Mouse (Mus musculus): ENCODE measurements at regions not wholly inside any gene's neighbourhood (a gene's known extent, or its start where the extent isn't known, plus 50 kb on each side); places are given as distances from the start of the nearest gene placed in this dataset.

GRCm38 (mm10) chr2:170281311-170282008 lies 133.6 kb upstream of the Zfp217 start:
- H3K4me3 ChIP-seq (replicated peaks in 1 of 3; ENCODE audit: low read depth in 2 of 3, low read length in 2 of 3, poor library complexity in 1 of 3), result no peak overlapping the region
- dilution Hi-C loops (cut with MboI; ENCODE audit: extremely low pct_ligation_motif_present, extremely low pct_unique_long_range_greater_than_20kb, low sequenced_read_pairs), result no loop called here
- DNase-seq (ENCODE audit: extremely low read depth), result no peak
- no peak overlapping the region for H3K4me2 ChIP-seq (ENCODE audit: insufficient read depth, low read depth, poor library complexity, severe bottlenecking)
- H3K4me1 ChIP-seq (ENCODE audit: control insufficient read depth in 1 of 2, insufficient read depth in 2 of 2), result peaks cover 0 to 9% of the 10 kb centered on the region in 2 experiments; a peak in 2 of 4 replicates
- no peak overlapping the region for H3K9ac ChIP-seq (ENCODE audit: insufficient read depth, low read depth)
- no peaks in the 10 kb centered on the region for H3K27me3 ChIP-seq (replicated peaks)
- no peak overlapping the region for H3K27ac ChIP-seq (ENCODE audit: insufficient read depth, low read depth)
- in situ Hi-C loops (cut with MboI; ENCODE audit: low pct_ligation_motif_present, low pct_unique_long_range_greater_than_20kb, low sequenced_read_pairs), result no loop called here
- no peaks in the 10 kb centered on the region for H3K9me3 ChIP-seq (replicated peaks; ENCODE audit: low read length)
- no peaks in the 10 kb centered on the region for H3K79me2 ChIP-seq (replicated peaks; ENCODE audit: control insufficient read depth, extremely low read depth, insufficient read depth, poor library complexity, severe bottlenecking)
- no peaks in the 10 kb centered on the region for H3K36me3 ChIP-seq (replicated peaks in 1 of 2; ENCODE audit: control insufficient read depth in 1 of 2, insufficient read depth in 1 of 2, low read length in 1 of 2)
- no peak for TF ChIP-seq NRF1 (IDR thresholded peaks at IDR 0.05; ENCODE audit: low read depth, low read length)
- TF ChIP-seq MAFK (IDR thresholded peaks at IDR 0.05; ENCODE audit: insufficient replicate concordance, low read length), result peak; percentile 97

GRCm38 (mm10) chr2:170280733-170281132 lies 132.8 kb upstream of the Zfp217 start:
- DNase-seq (ENCODE audit: extremely low read depth), result peak; percentile 33
- dilution Hi-C loops (cut with MboI; ENCODE audit: extremely low pct_ligation_motif_present, extremely low pct_unique_long_range_greater_than_20kb, low sequenced_read_pairs), result no loop called here

GRCm38 (mm10) chr2:170277896-170278295 lies 130.0 kb upstream of the Zfp217 start:
- Histone ChIP-seq H3K4me2 (ENCODE audit: insufficient read depth, low read depth, poor library complexity, severe bottlenecking) (no peak overlapping the region), H3K9me3 (replicated peaks; ENCODE audit: low read length) (peaks cover 3% of the 10 kb centered on the region), H3K36me3 (replicated peaks in 1 of 2; ENCODE audit: control insufficient read depth in 1 of 2, insufficient read depth in 1 of 2, low read length in 1 of 2) (no peaks in the 10 kb centered on the region), H3K79me2 (replicated peaks; ENCODE audit: control insufficient read depth, extremely low read depth, insufficient read depth, poor library complexity, severe bottlenecking) (no peaks in the 10 kb centered on the region), H3K9ac (ENCODE audit: insufficient read depth, low read depth) (no peak overlapping the region), H3K27ac (ENCODE audit: insufficient read depth, low read depth) (no peak overlapping the region), H3K27me3 (replicated peaks) (no peaks in the 10 kb centered on the region), H3K4me3 (replicated peaks in 1 of 3; ENCODE audit: low read depth in 2 of 3, low read length in 2 of 3, poor library complexity in 1 of 3) (no peak overlapping the region), H3K4me1 (ENCODE audit: control insufficient read depth in 1 of 2, insufficient read depth in 2 of 2) (peaks cover 4 to 20% of the 10 kb centered on the region in 2 experiments; a peak in 3 of 4 replicates)
- dilution Hi-C loops (cut with MboI; ENCODE audit: extremely low pct_ligation_motif_present, extremely low pct_unique_long_range_greater_than_20kb, low sequenced_read_pairs), result no loop called here
- in situ Hi-C loops (cut with MboI; ENCODE audit: low pct_ligation_motif_present, low pct_unique_long_range_greater_than_20kb, low sequenced_read_pairs), result no loop called here
- DNase-seq (ENCODE audit: extremely low read depth), result no peak
- no peak for TF ChIP-seq ZC3H11A (IDR thresholded peaks at IDR 0.05; ENCODE audit: low read depth, low read length)
- TF ChIP-seq CHD2 (IDR thresholded peaks at IDR 0.05; ENCODE audit: low read length), result no peak
- no peak for TF ChIP-seq MEF2A (IDR thresholded peaks at IDR 0.05; ENCODE audit: borderline replicate concordance, low read depth, low read length)
- no peak for TF ChIP-seq MAZ (IDR thresholded peaks at IDR 0.05; ENCODE audit: low read depth, low read length)
- no peak for TF ChIP-seq ZNF384 (IDR thresholded peaks at IDR 0.05; ENCODE audit: low read depth, low read length)
- TF ChIP-seq HCFC1 (IDR thresholded peaks at IDR 0.05; ENCODE audit: low read depth, low read length), result no peak
- no peak for TF ChIP-seq PAX5 (IDR thresholded peaks at IDR 0.05; ENCODE audit: low read length)
- no peak for TF ChIP-seq EP300 (IDR thresholded peaks at IDR 0.05; ENCODE audit: low read length)
- no peak for TF ChIP-seq IRF4 (IDR thresholded peaks at IDR 0.05; ENCODE audit: low read depth, low read length)
- no peak for TF ChIP-seq ETS1 (conservative IDR thresholded peaks at IDR 0.05; ENCODE audit: low read depth, low read length)
- no peak for TF ChIP-seq NRF1 (IDR thresholded peaks at IDR 0.05; ENCODE audit: low read depth, low read length)
- TF ChIP-seq NELFE (IDR thresholded peaks at IDR 0.05; ENCODE audit: low read depth, low read length), result no peak
- TF ChIP-seq RAD21 (IDR thresholded peaks at IDR 0.05; ENCODE audit: low read depth, low read length), result no peak
- no peak for TF ChIP-seq MAFK (IDR thresholded peaks at IDR 0.05; ENCODE audit: insufficient replicate concordance, low read length)
- TF ChIP-seq TBP (conservative IDR thresholded peaks at IDR 0.05; ENCODE audit: low read depth, low read length), result no peak
- TF ChIP-seq TCF12 (IDR thresholded peaks at IDR 0.05; ENCODE audit: low read depth, low read length), result no peak

More at GRCm38 (mm10) chr2:170280733-170281132, 132.8 kb upstream of the Zfp217 start:
- Histone ChIP-seq H3K4me1 (ENCODE audit: control insufficient read depth in 1 of 2, insufficient read depth in 2 of 2) (peaks cover under 1 to 12% of the 10 kb centered on the region in 2 experiments; a peak in 2 of 4 replicates), H3K4me3 (replicated peaks in 1 of 3; ENCODE audit: low read depth in 2 of 3, low read length in 2 of 3, poor library complexity in 1 of 3) (no peak overlapping the region), H3K9me3 (replicated peaks; ENCODE audit: low read length) (no peaks in the 10 kb centered on the region), H3K4me2 (ENCODE audit: insufficient read depth, low read depth, poor library complexity, severe bottlenecking) (no peak overlapping the region), H3K9ac (ENCODE audit: insufficient read depth, low read depth) (no peak overlapping the region), H3K27ac (ENCODE audit: insufficient read depth, low read depth) (no peak overlapping the region), H3K27me3 (replicated peaks) (no peaks in the 10 kb centered on the region), H3K79me2 (replicated peaks; ENCODE audit: control insufficient read depth, extremely low read depth, insufficient read depth, poor library complexity, severe bottlenecking) (no peaks in the 10 kb centered on the region), H3K36me3 (replicated peaks in 1 of 2; ENCODE audit: control insufficient read depth in 1 of 2, insufficient read depth in 1 of 2, low read length in 1 of 2) (no peaks in the 10 kb centered on the region)
- no peak for TF ChIP-seq USF2 (conservative IDR thresholded peaks at IDR 0.05; ENCODE audit: low read depth, low read length)
- no peak for TF ChIP-seq UBTF (IDR thresholded peaks at IDR 0.05; ENCODE audit: low read depth, low read length)
- TF ChIP-seq POLR2AphosphoS2 (IDR thresholded peaks at IDR 0.05; ENCODE audit: low read depth, low read length), result no peak
- no peak for TF ChIP-seq EP300 (IDR thresholded peaks at IDR 0.05; ENCODE audit: low read length)
- peak in 1 of 2 experiments; percentile 66; a peak in 2 of 4 replicates for TF ChIP-seq CTCF (conservative IDR thresholded peaks at IDR 0.05 in 1 of 2, IDR thresholded peaks at IDR 0.05 in 1 of 2; ENCODE audit: low read depth in 2 of 2, low read length in 2 of 2)
- no peak for TF ChIP-seq KAT2A (IDR thresholded peaks at IDR 0.05; ENCODE audit: insufficient replicate concordance, low read length)
- no peak for TF ChIP-seq ETS1 (conservative IDR thresholded peaks at IDR 0.05; ENCODE audit: low read depth, low read length)
- no peak for TF ChIP-seq CHD1 (IDR thresholded peaks at IDR 0.05; ENCODE audit: low read depth, low read length)
- TF ChIP-seq E2F4 (IDR thresholded peaks at IDR 0.05; ENCODE audit: insufficient replicate concordance, low read depth, low read length), result no peak
- no peak for TF ChIP-seq BHLHE40 (IDR thresholded peaks at IDR 0.05; ENCODE audit: low read depth, low read length)
- no peak for TF ChIP-seq MAX (IDR thresholded peaks at IDR 0.05; ENCODE audit: low read length)
- TF ChIP-seq MYC (IDR thresholded peaks at IDR 0.05; ENCODE audit: low read depth, low read length), result no peak
- TF ChIP-seq NELFE (IDR thresholded peaks at IDR 0.05; ENCODE audit: low read depth, low read length), result no peak
- TF ChIP-seq JUND (conservative IDR thresholded peaks at IDR 0.05; ENCODE audit: low read depth, low read length), result no peak
- TF ChIP-seq ZNF384 (IDR thresholded peaks at IDR 0.05; ENCODE audit: low read depth, low read length), result no peak
- no peak for TF ChIP-seq ZKSCAN1 (IDR thresholded peaks at IDR 0.05; ENCODE audit: borderline replicate concordance, low read depth, low read length)
- no peak for TF ChIP-seq ZMIZ1 (IDR thresholded peaks at IDR 0.05; ENCODE audit: low read depth, low read length)
- TF ChIP-seq USF1 (IDR thresholded peaks at IDR 0.05; ENCODE audit: low read depth, low read length), result no peak
- no peak for TF ChIP-seq NRF1 (IDR thresholded peaks at IDR 0.05; ENCODE audit: low read depth, low read length)
- TF ChIP-seq RAD21 (IDR thresholded peaks at IDR 0.05; ENCODE audit: low read depth, low read length), result peak; percentile 70
- TF ChIP-seq MAZ (IDR thresholded peaks at IDR 0.05; ENCODE audit: low read depth, low read length), result no peak
- no peak for TF ChIP-seq CHD2 (IDR thresholded peaks at IDR 0.05; ENCODE audit: low read length)
- no peak for TF ChIP-seq IRF4 (IDR thresholded peaks at IDR 0.05; ENCODE audit: low read depth, low read length)
- peak; percentile 72 for TF ChIP-seq SMC3 (IDR thresholded peaks at IDR 0.05; ENCODE audit: low read depth, low read length)
- in situ Hi-C loops (cut with MboI; ENCODE audit: low pct_ligation_motif_present, low pct_unique_long_range_greater_than_20kb, low sequenced_read_pairs), result no loop called here
